Mouse (Mus musculus) spleen, adult 2 months (tissue): ENCODE measurements around the gene Smad5.

ENCODE experiments used
- CTCF ChIP-seq: fragments of 200-500 bp; IDR thresholded peaks from 2 replicates; pipeline ENCODE4 v1.5.1; 2011; ENCODE audit warnings: mild to moderate bottlenecking, inconsistent platforms; ENCODE audit not compliant: insufficient read depth, insufficient read length, insufficient replicate concordance; ENCODE audit errors: extremely low read depth
- POLR2A ChIP-seq: fragments of 200-500 bp; IDR thresholded peaks from 2 replicates; pipeline ENCODE4 v1.6.1; 2011; ENCODE audit warnings: low read depth, low read length, inconsistent platforms

- TF ChIP-seq CTCF (no peak), POLR2A (no peak)
These were observed 38.3 kb upstream of the Smad5 start for GRCm38 (mm10) chr13:56664256-56665170.
